In the genomic region with DNA sequence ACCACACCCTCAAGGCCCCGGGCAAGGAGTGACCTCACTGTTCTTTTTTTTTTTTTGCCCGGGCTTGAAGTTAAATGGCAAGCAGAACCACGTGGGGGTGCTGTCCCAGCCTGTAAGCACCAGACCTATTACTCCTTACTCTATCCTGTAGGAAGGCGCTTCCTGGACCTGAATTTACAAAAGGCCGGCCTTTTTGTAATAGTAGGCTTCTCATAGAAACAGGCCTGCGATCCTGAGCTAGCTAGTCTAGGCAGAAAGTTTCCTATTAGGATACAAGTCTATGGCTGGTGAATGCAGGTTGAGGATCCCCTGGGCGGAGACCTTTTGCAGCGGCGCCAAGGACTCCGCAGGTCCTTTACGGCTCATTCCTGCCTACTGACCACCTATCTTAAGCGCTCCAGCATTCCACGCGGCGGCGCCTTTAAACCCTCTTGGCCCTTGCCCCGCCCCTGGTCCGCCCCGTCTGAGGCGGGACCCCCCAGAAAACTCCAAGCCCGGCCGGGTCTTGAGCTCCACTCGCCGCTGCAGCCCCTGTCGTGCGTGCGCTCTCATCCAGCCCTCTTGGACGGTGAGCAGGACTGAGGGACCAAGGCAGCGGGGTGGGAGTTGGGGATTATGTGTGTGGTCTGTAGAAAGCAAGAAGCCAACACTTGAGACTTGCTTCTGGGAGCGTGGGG, we compare ENCODE assay signal across 7 mouse cellular contexts. TPM values are rescaled to one million over a fixed set of nuclear protein-coding genes. Genes with fewer than 3 reads are reported as not detected.
A peak's percentile ranks its signal among the peaks of the same experiment; 100 is the strongest.
DNase-seq lines count a peak whose midpoint lies in the region; ATAC-seq and TF ChIP-seq lines count a peak whose summit lies in the region.

A gene (plus strand): TSS at position 283 of the 677 bp plus-strand sequence.

- TF ChIP-seq POLR2A in bone marrow, adult 2 months (IDR thresholded peaks at IDR 0.05; ENCODE audit: borderline replicate concordance, control insufficient read depth, low read depth, low read length) = peak; percentile 91
- TF ChIP-seq POLR2A in liver, adult 2 months (IDR thresholded peaks at IDR 0.05; ENCODE audit: extremely low read depth, insufficient read depth, low read length) = peak; percentile 76

- peak within 1 kb of the TSS; percentile 61 for H3K4me2 ChIP-seq in hindbrain, embryonic 16.5 days (ENCODE audit: low read length)

- WGBS in bone marrow, adult 2 months = 2% methylated on average over 30 of the region's 30 CpGs
- whole genome bisulfite sequencing in hindbrain, embryonic 16.5 days = 3% methylated on average over 30 of the region's 30 CpGs
- 5% methylated on average over 30 of the region's 30 CpGs for WGBS in liver, adult 2 months

- H3K36me3 ChIP-seq in hindbrain, embryonic 16.5 days (ENCODE audit: control insufficient read depth, insufficient read depth, low read length) = peaks cover 11% of the 10 kb centered on the region
- H3K36me3 ChIP-seq in liver, adult 2 months (ENCODE audit: control insufficient read depth, insufficient read depth, low read length) = no peaks in the 10 kb centered on the region

- peak; percentile 91 for DNase-seq in MN1 (ENCODE audit: low spot score)
- DNase-seq in gastrocnemius, adult 8-10 months (ENCODE audit: low spot score in 2 of 2) = peak; percentile 74 to 76
- no peak for DNase-seq in liver, adult 2 months (ENCODE audit: extremely low read depth, low read depth, low spot score)
- peak; percentile 50 to 51 for DNase-seq in monocyte, adult 2 months (ENCODE audit: low read depth in 1 of 2, low spot score in 2 of 2)
- DNase-seq in testis, postnatal 14 days (ENCODE audit: low spot score) = peak; percentile 62

- H3K4me3 ChIP-seq in bone marrow, adult 2 months (replicated peaks; ENCODE audit: control insufficient read depth, low read depth, low read length) = peak within 1 kb of the TSS; percentile 98
- peak within 1 kb of the TSS; percentile 46 for H3K4me3 ChIP-seq in hindbrain, embryonic 16.5 days (ENCODE audit: low read length)
- H3K4me3 ChIP-seq in liver, adult 2 months (ENCODE audit: insufficient read depth, low read depth, low read length) = peak within 1 kb of the TSS; percentile 86

- peak; percentile 28 for ATAC-seq in hindbrain, embryonic 16.5 days

- peaks cover 4% of the 10 kb centered on the region; the same call in 1 of the 2 replicates for H3K4me1 ChIP-seq in bone marrow, adult 2 months (ENCODE audit: control insufficient read depth, insufficient read depth, low read length)
- H3K4me1 ChIP-seq in hindbrain, embryonic 16.5 days (ENCODE audit: control insufficient read depth, insufficient read depth, low read depth, low read length) = peaks cover 25% of the 10 kb centered on the region
- peaks cover 8% of the 10 kb centered on the region for H3K4me1 ChIP-seq in liver, adult 2 months (ENCODE audit: control insufficient read depth, insufficient read depth, low read length)

- TF ChIP-seq CTCF in bone marrow, adult 2 months (IDR thresholded peaks at IDR 0.05; ENCODE audit: control insufficient read depth, insufficient read depth, low read length) = no peak; the same call in 1 of the 2 replicates
- TF ChIP-seq CTCF in liver, adult 2 months (IDR thresholded peaks at IDR 0.05; ENCODE audit: low read depth, low read length) = no peak; the same call in 1 of the 2 replicates

- peaks cover 15% of the 10 kb centered on the region for H3K27me3 ChIP-seq in hindbrain, embryonic 16.5 days (replicated peaks; ENCODE audit: control insufficient read depth, insufficient read depth, low read length)
- no peaks in the 10 kb centered on the region for H3K27me3 ChIP-seq in liver, adult 2 months (ENCODE audit: control insufficient read depth, insufficient read depth, low read length)

- H3K79me2 ChIP-seq in liver, adult 2 months (ENCODE audit: control insufficient read depth, insufficient read depth, low read length) = no peaks in the 10 kb centered on the region

- peak within 1 kb of the TSS; percentile 63 for H3K9ac ChIP-seq in hindbrain, embryonic 16.5 days (ENCODE audit: low read depth, low read length)
- H3K9ac ChIP-seq in liver, adult 2 months (ENCODE audit: low read depth, low read length) = peak within 1 kb of the TSS; percentile 84

- H3K9me3 ChIP-seq in hindbrain, embryonic 16.5 days (ENCODE audit: control insufficient read depth, low read length) = no peaks in the 10 kb centered on the region

- peak within 1 kb of the TSS; percentile 91 for H3K27ac ChIP-seq in bone marrow, adult 2 months (ENCODE audit: control insufficient read depth, insufficient read depth, low read depth, low read length, poor library complexity)
- H3K27ac ChIP-seq in hindbrain, embryonic 16.5 days (ENCODE audit: low read depth, low read length) = peak within 1 kb of the TSS; percentile 61
- H3K27ac ChIP-seq in liver, adult 2 months (replicated peaks; ENCODE audit: insufficient read depth, low read depth, low read length) = peak within 1 kb of the TSS; percentile 53

RNA-seq across cellular contexts. Expression of the gene that starts here (rescaled TPM):
- polyA plus RNA-seq in bone marrow, adult 2 months (2011; ENCODE audit: insufficient read depth, insufficient read length, low replicate concordance, missing spikeins) = 66.2 and 153 TPM in 2 replicates
- total RNA-seq in gastrocnemius, adult 8-10 months (2022) = 10 to 100 TPM in 3 of 4 experiments, 1 to 10 TPM in 1; 9.0 to 14.8 (median 10.9) TPM
- 71.7 and 84.9 TPM in 2 replicates for polyA plus RNA-seq in hindbrain, embryonic 16.5 days (2015; fragmentation: Nextera tagmentation; extraction: Ambion mirVana)
- 14.9 and 18.7 TPM in 2 replicates for total RNA-seq in liver, adult 2 months (2014; rRNA removed)
- 22.3 and 25.6 TPM in 2 replicates for polyA plus RNA-seq in liver, adult 2 months (2012; rRNA removed)

Comparison
In these comparisons a context has a peak if more than half of its experiments do, and no peak if none do; other contexts are left out.
1. H3K4me3 ChIP-seq: peak in every context shown above with its lines; median percentile 98 in bone marrow, adult 2 months; 86 in liver, adult 2 months; 46 in hindbrain, embryonic 16.5 days.